Mouse (Mus musculus) cerebellum, adult 2 months (tissue): ENCODE data around the gene Iqce.

ENCODE experiments used
- CTCF ChIP-seq: fragments of 200-500 bp; IDR thresholded peaks from 2 replicates; pipeline ENCODE4 v1.5.1; 2011; ENCODE audit warnings: low read depth, mild to moderate bottlenecking, control low read depth, low read length, moderate library complexity, borderline replicate concordance; ENCODE audit not compliant: insufficient read depth
- POLR2A ChIP-seq: fragments of 200-500 bp; IDR thresholded peaks from 2 replicates; pipeline ENCODE4 v1.6.1; 2011; ENCODE audit warnings: low read length, control low read depth, borderline replicate concordance; ENCODE audit not compliant: insufficient read depth

- TF ChIP-seq CTCF: no peak
- no peak for TF ChIP-seq POLR2A
These were observed 84.5 kb downstream of the Iqce start for GRCm38 (mm10) chr5:140617714-140618113.
